27 mouse cellular contexts compared by ENCODE assay signal in the genomic region with DNA sequence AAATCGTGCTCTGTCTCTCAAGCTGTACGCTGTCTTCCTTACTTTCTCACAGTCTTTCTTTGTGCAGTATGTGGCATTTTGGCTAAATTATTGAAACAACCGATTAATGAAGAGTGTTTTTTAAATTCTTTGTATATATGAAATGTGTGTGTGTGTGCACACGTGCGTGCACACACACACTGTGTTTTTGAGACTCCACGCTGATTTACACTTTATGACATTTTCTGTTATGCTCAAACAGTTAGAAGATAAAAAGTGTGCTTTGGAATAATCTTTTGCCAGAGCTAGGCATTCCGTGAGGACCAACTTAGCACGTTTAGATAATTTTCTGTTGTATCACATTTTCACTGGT. TPM values are rescaled to one million over a fixed set of nuclear protein-coding genes. Genes with fewer than 3 reads are reported as not detected.
A peak's percentile ranks its signal among the peaks of the same experiment; 100 is the strongest.
DNase-seq lines count a peak whose midpoint lies in the region; ATAC-seq and TF ChIP-seq lines count a peak whose summit lies in the region.
"Had no signal": no experiment of that assay in that cellular context is flagged by ENCODE, and none has a peak within 500 bp of the region (broad histone marks: within the 10 kb centered on the region; RNA-seq: fewer than 3 reads in every experiment).

No protein-coding gene starts in this region.

- dilution Hi-C loops in CH12.LX (cut with MboI; ENCODE audit: extremely low pct_ligation_motif_present, extremely low pct_unique_long_range_greater_than_20kb, low sequenced_read_pairs), result no loop called here

- no peak for ATAC-seq in heart, postnatal 0 days (ENCODE audit: insufficient read depth, low read depth)
- no peak for ATAC-seq in liver, embryonic 14.5 days (ENCODE audit: insufficient read depth)
- ATAC-seq: forebrain, embryonic 15.5 days; hindbrain, postnatal 0 days; intestine, embryonic 15.5 days had no signal

- no peak overlapping the region for H3K9ac ChIP-seq in heart, postnatal 0 days (replicated peaks; ENCODE audit: low read depth, low read length)
- peak overlapping the region; percentile 99 for H3K9ac ChIP-seq in CH12.LX (ENCODE audit: insufficient read depth, low read depth)
- peak overlapping the region; percentile 70 for H3K9ac ChIP-seq in MEL (ENCODE audit: control insufficient read depth, low read depth, low read length, poor library complexity, severe bottlenecking)
- peak overlapping the region; percentile 59; the same call in 1 of the 2 replicates for H3K9ac ChIP-seq in liver, embryonic 14.5 days (replicated peaks)
- H3K9ac ChIP-seq: forebrain, embryonic 15.5 days; hindbrain, embryonic 12.5 days; intestine, embryonic 15.5 days; limb, embryonic 15.5 days; lung, embryonic 15.5 days had no signal

- H3K79me2 ChIP-seq in CH12.LX (replicated peaks; ENCODE audit: control insufficient read depth, extremely low read depth, insufficient read depth, poor library complexity, severe bottlenecking) (peaks cover 38% of the 10 kb centered on the region), MEL (ENCODE audit: control insufficient read depth, insufficient read depth, low read length, poor library complexity) (peaks cover 88% of the 10 kb centered on the region)

- no peak for TF ChIP-seq CTCF in heart, postnatal 0 days (IDR thresholded peaks at IDR 0.05; ENCODE audit: low read depth)
- TF ChIP-seq CTCF in CH12.LX (conservative IDR thresholded peaks at IDR 0.05 in 1 of 2, IDR thresholded peaks at IDR 0.05 in 1 of 2; ENCODE audit: low read depth in 2 of 2, low read length in 2 of 2) (no peak), MEL (IDR thresholded peaks at IDR 0.05 in 2 of 3, conservative IDR thresholded peaks at IDR 0.05 in 1 of 3; ENCODE audit: control insufficient read depth in 1 of 3, insufficient read depth in 1 of 3, low read depth in 2 of 3, low read length in 3 of 3, poor library complexity in 1 of 3, severe bottlenecking in 1 of 3) (no peak)
- no peak for TF ChIP-seq CTCF in liver, embryonic 14.5 days (IDR thresholded peaks at IDR 0.05; ENCODE audit: low read depth)

- DNase-seq in heart, postnatal 0 days (ENCODE audit: low spot score), result no peak
- DNase-seq in heart, postnatal 4 days, result no peak
- DNase-seq in CH12.LX (ENCODE audit: extremely low read depth) (no peak), MEL (ENCODE audit: low read depth, low spot score) (no peak)
- DNase-seq in liver, embryonic 14.5 days (ENCODE audit: low read depth in 3 of 3, low spot score in 3 of 3), result no peak
- DNase-seq in layer of hippocampus, adult 18-20 months (ENCODE audit: low spot score in 2 of 2), result no peak
- no peak for DNase-seq in ovary, adult 18-20 months (ENCODE audit: low spot score)
- no peak for DNase-seq in adrenal gland, adult 8-10 months
- DNase-seq: adrenal gland, postnatal 25 days; cerebellum, adult 8-10 months; cerebellum, postnatal 36 days; gastrocnemius, postnatal 25 days; kidney, adult 2 months; kidney, postnatal 36 days; lung, postnatal 36 days; midbrain, embryonic 14.5 days; right cerebral cortex, postnatal 25 days had no signal

- no peaks in the 10 kb centered on the region for H3K9me3 ChIP-seq in heart, postnatal 0 days (replicated peaks; ENCODE audit: control insufficient read depth, low read length)
- peaks cover 8% of the 10 kb centered on the region for H3K9me3 ChIP-seq in CH12.LX (replicated peaks; ENCODE audit: low read length)
- H3K9me3 ChIP-seq in MEL (replicated peaks; ENCODE audit: insufficient read depth, low read length), result no peaks in the 10 kb centered on the region
- no peaks in the 10 kb centered on the region for H3K9me3 ChIP-seq in liver, embryonic 14.5 days (ENCODE audit: control insufficient read depth, low read length)
- H3K9me3 ChIP-seq: forebrain, embryonic 10.5 days; forebrain, embryonic 15.5 days; hindbrain, embryonic 12.5 days; intestine, embryonic 15.5 days; limb, embryonic 10.5 days; limb, embryonic 15.5 days; lung, embryonic 15.5 days had no signal

- WGBS in heart, postnatal 0 days, result 79% methylated on average over 8 of the region's 8 CpGs
- 61% methylated on average over 8 of the region's 8 CpGs for WGBS in liver, embryonic 14.5 days (ENCODE audit: insufficient replicate concordance)

- H3K27me3 ChIP-seq in heart, postnatal 0 days (ENCODE audit: control insufficient read depth, insufficient read depth, low read length), result peaks cover 21% of the 10 kb centered on the region
- H3K27me3 ChIP-seq in CH12.LX (replicated peaks), result no peaks in the 10 kb centered on the region
- H3K27me3 ChIP-seq in MEL (ENCODE audit: control insufficient read depth in 1 of 2, insufficient read depth in 2 of 2, low read length in 2 of 2), result no peaks in the 10 kb centered on the region
- H3K27me3 ChIP-seq in liver, embryonic 14.5 days (ENCODE audit: control insufficient read depth, insufficient read depth, low read length), result no peaks in the 10 kb centered on the region

- in situ Hi-C loops in CH12.LX (cut with MboI; ENCODE audit: low pct_ligation_motif_present, low pct_unique_long_range_greater_than_20kb, low sequenced_read_pairs), result loop anchor here (25.0 kb wide), 1 partner anchor 271 kb away; no protein-coding TSS in a partner anchor

- H3K4me3 ChIP-seq in heart, postnatal 0 days (ENCODE audit: low read depth, low read length), result peak overlapping the region; percentile 12; the same call in 1 of the 2 replicates
- H3K4me3 ChIP-seq in CH12.LX (replicated peaks in 1 of 3; ENCODE audit: low read depth in 2 of 3, low read length in 2 of 3, poor library complexity in 1 of 3) (peak overlapping the region; percentile 44 to 53 (median 51)), MEL (ENCODE audit: control insufficient read depth in 1 of 2, insufficient read depth in 1 of 2, low read depth in 2 of 2, low read length in 2 of 2) (peak overlapping the region; percentile 51 to 56)
- peak overlapping the region in 1 of 2 experiments; percentile 36; a peak in 2 of 4 replicates for H3K4me3 ChIP-seq in liver, embryonic 14.5 days (ENCODE audit: insufficient read depth in 1 of 2, low read depth in 2 of 2, low read length in 2 of 2)
- H3K4me3 ChIP-seq: forebrain, embryonic 10.5 days; forebrain, embryonic 15.5 days; hindbrain, embryonic 12.5 days; intestine, embryonic 15.5 days; limb, embryonic 10.5 days; limb, embryonic 15.5 days; lung, embryonic 15.5 days had no signal

- H3K4me1 ChIP-seq in heart, postnatal 0 days (ENCODE audit: control insufficient read depth, insufficient read depth), result peaks cover 6% of the 10 kb centered on the region; the same call in 1 of the 2 replicates
- peaks cover 23 to 61% of the 10 kb centered on the region in 2 experiments for H3K4me1 ChIP-seq in CH12.LX (ENCODE audit: control insufficient read depth in 1 of 2, insufficient read depth in 2 of 2)
- peaks cover 37 to 53% of the 10 kb centered on the region in 2 experiments for H3K4me1 ChIP-seq in MEL (ENCODE audit: control insufficient read depth in 1 of 2, insufficient read depth in 2 of 2, low read length in 2 of 2)
- H3K4me1 ChIP-seq in liver, embryonic 14.5 days (replicated peaks; ENCODE audit: control insufficient read depth in 2 of 2, insufficient read depth in 2 of 2, low read length in 1 of 2), result peaks cover 37 to 50% of the 10 kb centered on the region in 2 experiments

- H3K4me2 ChIP-seq in heart, postnatal 0 days (ENCODE audit: low read depth, low read length), result no peak overlapping the region; the same call in 1 of the 2 replicates
- H3K4me2 ChIP-seq in CH12.LX (ENCODE audit: insufficient read depth, low read depth, poor library complexity, severe bottlenecking), result peak overlapping the region; percentile 25; the same call in 1 of the 2 replicates
- peak overlapping the region; percentile 94 for H3K4me2 ChIP-seq in liver, embryonic 14.5 days (ENCODE audit: low read depth)
- H3K4me2 ChIP-seq: forebrain, embryonic 15.5 days; heart, embryonic 11.5 days; hindbrain, embryonic 12.5 days; intestine, embryonic 15.5 days; limb, embryonic 15.5 days; lung, embryonic 15.5 days had no signal

- no peak overlapping the region for H3K27ac ChIP-seq in heart, postnatal 0 days (ENCODE audit: low read depth)
- peak overlapping the region; percentile 90 for H3K27ac ChIP-seq in CH12.LX (ENCODE audit: insufficient read depth, low read depth)
- H3K27ac ChIP-seq in MEL (ENCODE audit: control insufficient read depth, low read depth, low read length), result peak overlapping the region; percentile 99
- peak overlapping the region; percentile 85 for H3K27ac ChIP-seq in liver, embryonic 14.5 days
- H3K27ac ChIP-seq: forebrain, embryonic 10.5 days; forebrain, embryonic 15.5 days; hindbrain, embryonic 12.5 days; hindbrain, postnatal 0 days; intestine, embryonic 15.5 days; limb, embryonic 10.5 days; limb, embryonic 15.5 days; lung, embryonic 15.5 days; stomach, postnatal 0 days had no signal

- no peak for TF ChIP-seq EP300 in heart, postnatal 0 days (IDR thresholded peaks at IDR 0.05; ENCODE audit: low read depth)
- TF ChIP-seq EP300 in CH12.LX (IDR thresholded peaks at IDR 0.05; ENCODE audit: low read length) (no peak), MEL (IDR thresholded peaks at IDR 0.05; ENCODE audit: low read depth in 1 of 2, low read length in 2 of 2) (no peak; a peak in 1 of 4 replicates)
- no peak for TF ChIP-seq EP300 in liver, embryonic 14.5 days (IDR thresholded peaks at IDR 0.05; ENCODE audit: low read depth)

- TF ChIP-seq POLR2A in CH12.LX (IDR thresholded peaks at IDR 0.05; ENCODE audit: low read depth, low read length) (no peak), MEL (IDR thresholded peaks at IDR 0.05; ENCODE audit: control insufficient read depth in 1 of 2, insufficient read depth in 1 of 2, low read depth in 1 of 2, low read length in 2 of 2, poor library complexity in 1 of 2) (no peak)

- H3K36me3 ChIP-seq in heart, postnatal 0 days (replicated peaks; ENCODE audit: control insufficient read depth, insufficient read depth, low read length), result no peaks in the 10 kb centered on the region
- peaks cover 0 to 14% of the 10 kb centered on the region in 2 experiments for H3K36me3 ChIP-seq in CH12.LX (replicated peaks in 1 of 2; ENCODE audit: control insufficient read depth in 1 of 2, insufficient read depth in 1 of 2, low read length in 1 of 2)
- H3K36me3 ChIP-seq in MEL (ENCODE audit: control insufficient read depth in 1 of 2, insufficient read depth in 2 of 2, low read length in 2 of 2), result peaks cover 3 to 66% of the 10 kb centered on the region in 2 experiments; a peak in 3 of 4 replicates
- H3K36me3 ChIP-seq in liver, embryonic 14.5 days (replicated peaks; ENCODE audit: control insufficient read depth, insufficient read depth, low read depth), result peaks cover 6% of the 10 kb centered on the region
- H3K36me3 ChIP-seq: forebrain, embryonic 10.5 days; forebrain, embryonic 15.5 days; hindbrain, embryonic 12.5 days; intestine, embryonic 15.5 days; limb, embryonic 10.5 days; limb, embryonic 15.5 days; lung, embryonic 15.5 days had no signal

- TF ChIP-seq RAD21 in CH12.LX (IDR thresholded peaks at IDR 0.05; ENCODE audit: low read depth, low read length) (no peak), MEL (IDR thresholded peaks at IDR 0.05; ENCODE audit: low read depth, low read length) (no peak)

RNA-seq across cellular contexts. Expression of gene Ikzf1, which starts 6.0 kb away (rescaled TPM):
- 1.0 and 12.9 TPM in 2 replicates for total RNA-seq in heart, postnatal 0 days (2014; rRNA removed; ENCODE audit: low replicate concordance)
- polyA plus RNA-seq in heart, postnatal 0 days (2015; fragmentation: Nextera tagmentation; extraction: Ambion mirVana), result 0.19 and 0.21 TPM in 2 replicates
- total RNA-seq in heart, postnatal 4 days (2021), result 1 to 10 TPM; 1.7 to 1.8 TPM
- 44.0 and 51.2 TPM in 2 replicates for total RNA-seq in CH12.LX (2012; rRNA removed)
- total RNA-seq in CH12.LX (2014; rRNA removed), result 27.8 and 33.1 TPM in 2 replicates
- polyA plus RNA-seq in CH12.LX (2012; ENCODE audit: insufficient read length, low read depth), result 56.8 and 68.7 TPM in 2 replicates
- total RNA-seq in MEL (2012; rRNA removed), result 90.6 and 97.3 TPM in 2 replicates
- polyA plus RNA-seq in MEL (2012; ENCODE audit: insufficient read depth in 1 of 2, insufficient read length in 2 of 2, low read depth in 1 of 2, low replicate concordance in 2 of 2, missing spikeins in 1 of 2), result 100 to 1,000 TPM in 1 of 2 experiments, 10 to 100 TPM in 1; 28.0 to 128 TPM
- polyA plus RNA-seq in liver, embryonic 14.5 days (2012; rRNA removed), result 63.3 and 65.4 TPM in 2 replicates
- polyA plus RNA-seq in liver, embryonic 14.5 days (2014; fragmentation: Nextera tagmentation; extraction: Ambion mirVana), result 46.6 and 60.5 TPM in 2 replicates
- 1 to 10 TPM; 3.7 to 3.9 TPM for total RNA-seq in layer of hippocampus, adult 18-20 months (2021)
- 1 to 10 TPM; 2.7 to 6.3 (median 3.7) TPM for total RNA-seq in adrenal gland, adult 8-10 months (2022)
